Mouse (Mus musculus): ENCODE data around the gene Recql.
"Not testable (repeated sequence)": the region's sequence is repeated elsewhere in the genome, so short reads cannot be mapped to it uniquely, and the experiment has no call there.

Recql gene

DNA sequence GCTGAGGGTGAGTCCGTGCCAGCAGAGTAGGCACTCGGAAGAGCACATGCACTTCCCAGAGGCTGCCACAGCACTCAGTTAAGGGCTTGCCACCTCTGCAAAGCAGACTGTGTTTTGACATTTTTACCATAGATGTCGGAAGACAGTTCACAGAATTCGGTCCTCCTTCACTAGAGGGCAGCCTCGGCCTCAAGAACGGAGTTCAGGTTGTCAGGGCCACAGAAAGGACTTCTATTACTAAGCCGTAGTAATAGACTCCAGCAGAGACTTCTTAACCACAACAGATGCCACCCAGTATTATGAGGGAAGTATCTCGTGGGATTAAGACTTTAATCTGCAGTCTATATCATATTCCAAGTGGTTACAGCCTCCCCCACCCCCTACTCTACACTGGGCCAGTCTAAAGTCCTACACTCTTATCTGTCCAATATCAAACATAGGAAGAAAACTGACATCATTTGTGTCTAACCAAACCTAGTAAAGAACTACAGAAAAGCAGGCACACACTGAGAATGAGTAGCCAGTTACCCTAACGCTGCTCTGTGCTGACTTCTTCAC lies 23.8 kb downstream of the Recql start:
- DNase-seq = no peak

DNA sequence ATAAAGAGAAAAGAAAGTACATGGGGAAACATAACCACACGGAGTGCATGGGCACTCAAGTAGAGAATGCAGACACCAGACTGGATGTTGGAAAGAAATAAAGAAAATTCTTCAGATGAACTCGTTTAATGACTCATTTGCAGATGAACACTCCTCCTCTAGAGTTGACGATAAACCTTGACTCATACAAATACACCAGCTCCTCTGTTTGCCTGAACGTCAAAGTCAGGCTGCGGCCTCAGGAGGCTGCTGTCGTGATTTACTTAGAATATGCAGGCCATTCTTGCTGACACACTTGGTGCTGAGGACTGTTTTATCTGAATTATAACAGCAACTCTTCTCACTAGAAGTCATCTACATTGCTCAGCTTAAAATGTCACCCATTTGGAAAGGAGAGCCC lies 24.9 kb downstream of the Recql start:
- no peak for DNase-seq

DNA sequence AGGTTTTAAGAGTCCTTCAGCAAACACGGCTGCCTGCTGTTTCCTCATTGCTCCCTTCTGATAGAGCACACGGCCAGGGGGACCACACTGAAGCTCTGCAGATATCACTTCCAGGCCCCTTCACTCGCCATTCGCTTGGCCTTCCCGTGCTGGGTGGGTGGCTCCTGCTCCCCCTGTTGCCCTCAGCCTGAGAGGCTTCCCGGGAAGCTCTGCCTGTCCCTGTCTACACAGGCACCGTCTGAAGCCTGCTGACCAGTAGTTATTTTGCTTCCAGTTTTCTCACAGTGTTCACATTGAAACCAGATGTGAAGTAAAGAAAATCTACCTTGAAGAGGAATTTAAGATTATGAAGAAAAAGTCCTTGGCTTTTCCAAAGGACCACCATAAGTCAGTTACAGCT lies 29.8 kb downstream of the Recql start:
- no peak for DNase-seq

DNA sequence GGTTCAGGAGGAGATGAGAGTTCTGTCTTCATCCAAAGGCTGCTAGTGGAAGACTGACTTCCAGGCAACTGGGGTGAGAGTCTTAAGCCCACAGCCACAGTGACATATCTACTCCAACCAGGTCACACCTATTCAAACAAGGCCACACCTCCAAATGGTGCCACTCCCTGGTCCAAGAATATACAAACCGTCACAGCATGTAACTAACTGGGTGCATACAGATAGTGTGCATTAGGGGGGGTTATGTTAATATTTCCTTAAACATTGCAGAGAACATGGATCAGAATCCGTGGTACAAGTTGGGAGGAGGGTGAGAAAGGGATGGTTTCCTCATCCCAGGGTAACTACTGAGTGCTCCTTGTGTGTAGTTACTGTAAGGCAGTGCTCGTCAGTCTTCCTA lies 34.8 kb downstream of the Recql start:
- not testable (repeated sequence) for DNase-seq

DNA sequence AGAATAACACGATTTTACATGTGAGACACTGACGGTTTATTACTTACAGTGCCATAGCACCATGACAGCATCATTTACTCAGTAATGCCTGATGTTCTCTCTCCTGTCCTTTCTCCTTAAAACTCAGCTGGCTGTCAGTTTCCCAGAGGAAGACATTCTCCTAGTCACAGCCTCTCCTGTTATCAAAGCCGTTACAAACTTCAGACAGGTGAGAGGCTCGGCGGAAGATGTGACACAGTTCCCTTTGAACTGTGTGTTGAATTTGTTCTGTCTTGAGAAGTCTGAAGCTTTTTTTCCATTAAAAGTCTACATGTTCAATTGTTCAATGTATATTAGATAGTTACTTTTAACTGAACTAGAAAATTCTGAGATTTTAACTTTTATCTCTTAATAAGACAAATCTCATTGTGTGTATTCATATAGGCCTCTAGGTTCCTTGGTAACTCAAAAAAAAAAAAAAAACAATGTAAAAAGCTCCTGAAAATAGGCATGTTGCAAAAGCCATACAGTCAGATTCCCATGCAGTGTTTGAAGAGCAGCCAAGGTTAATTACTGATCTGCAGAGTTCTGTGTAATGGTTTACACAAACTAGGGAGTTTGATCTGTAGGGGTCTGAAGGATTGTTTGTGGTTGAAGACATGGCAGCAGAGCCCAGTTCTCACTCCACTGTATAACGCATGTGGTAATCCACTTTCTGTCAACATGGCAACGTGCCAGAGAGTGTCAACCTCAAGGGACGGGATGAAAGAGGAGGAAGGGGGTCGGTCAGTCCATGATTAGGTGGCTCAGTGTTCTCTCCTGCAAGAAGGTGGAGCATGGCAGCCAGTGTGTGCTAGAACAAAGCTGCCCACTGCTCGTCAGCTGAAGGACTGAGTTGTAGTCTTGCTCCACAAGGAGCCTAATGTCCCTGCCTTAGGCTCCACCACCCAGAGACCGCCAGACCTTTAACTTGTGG lies 39.2 kb downstream of the Recql start:
- DNase-seq = peak; percentile 19 to 22

DNA sequence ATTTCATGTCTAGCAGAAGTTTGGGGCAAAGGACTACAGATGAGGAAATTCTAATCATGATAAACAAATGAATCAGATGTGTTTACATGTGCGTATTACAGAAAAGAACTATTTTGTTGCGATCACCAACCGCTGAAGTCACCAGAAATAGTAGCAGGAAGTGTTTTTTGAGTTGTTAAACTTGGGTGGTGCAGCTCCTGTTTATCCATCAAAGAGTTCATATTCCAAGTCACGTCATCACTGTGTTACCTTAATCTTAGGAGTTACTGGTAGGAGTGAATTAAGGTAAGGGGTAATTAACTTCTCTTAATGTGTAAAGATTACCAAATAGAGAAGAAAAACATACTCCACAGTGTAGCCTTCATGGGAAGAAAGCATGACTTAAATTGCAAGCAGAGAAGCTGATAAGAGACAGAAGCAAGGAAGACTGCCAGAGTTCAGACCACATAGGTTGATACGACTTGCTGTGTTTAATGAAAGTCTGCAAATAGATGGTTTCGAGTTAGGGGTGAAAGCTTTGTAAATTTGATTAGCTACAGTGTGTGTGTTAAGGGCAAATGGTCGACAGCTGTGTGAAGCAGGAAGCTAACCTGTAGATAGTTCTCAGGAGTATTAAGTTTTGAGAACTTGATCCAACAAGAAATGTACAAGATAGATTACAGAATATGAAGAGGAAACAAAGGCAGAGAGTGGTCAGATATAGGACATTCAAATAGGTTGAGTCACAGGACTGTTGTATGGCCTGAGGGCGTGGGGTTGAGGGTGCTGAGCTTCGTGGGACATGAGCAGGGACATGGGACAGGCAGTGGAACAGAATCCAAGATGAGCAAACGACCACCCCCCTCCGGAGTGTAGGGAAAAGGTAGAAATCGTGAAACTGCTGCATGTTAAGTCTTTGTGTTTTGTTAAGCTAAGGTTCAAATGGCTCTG lies 40.4 kb downstream of the Recql start:
- no peak for DNase-seq

DNA sequence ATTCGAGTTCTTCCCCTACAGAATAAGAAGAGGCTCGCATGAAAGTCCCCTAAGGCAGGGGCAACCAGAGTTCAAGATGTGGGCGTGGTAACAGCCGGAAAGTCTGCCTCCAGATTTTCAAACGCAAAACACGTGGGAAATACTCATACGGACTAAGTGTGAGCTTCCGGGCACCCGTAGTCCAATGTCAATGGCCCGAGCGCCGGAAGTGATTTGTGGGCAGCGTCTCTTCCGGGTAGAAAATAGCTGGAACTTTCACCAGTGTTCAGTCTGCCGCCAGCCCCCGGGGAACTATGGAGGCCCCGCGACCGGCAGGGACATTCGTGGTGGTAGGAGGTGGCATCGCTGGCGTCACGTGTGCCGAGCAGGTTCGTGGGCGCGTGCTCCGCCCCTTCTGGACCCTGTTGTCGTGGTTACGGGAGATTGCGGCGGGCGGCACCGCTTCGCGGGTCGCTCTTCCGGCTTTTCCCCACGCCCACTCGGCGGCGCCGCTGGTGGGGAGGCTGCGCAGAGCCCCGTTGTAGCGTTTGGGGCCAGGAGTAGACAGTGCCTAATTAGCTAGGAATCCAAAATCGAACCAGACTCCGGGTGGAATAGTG lies 41.3 kb downstream of the Recql start, which contains the start of gene Pyroxd1:
TSS of gene Pyroxd1 (plus strand) at position 215 of the 599 bp plus-strand sequence.
- peak; percentile 85 to 89 for DNase-seq

DNA sequence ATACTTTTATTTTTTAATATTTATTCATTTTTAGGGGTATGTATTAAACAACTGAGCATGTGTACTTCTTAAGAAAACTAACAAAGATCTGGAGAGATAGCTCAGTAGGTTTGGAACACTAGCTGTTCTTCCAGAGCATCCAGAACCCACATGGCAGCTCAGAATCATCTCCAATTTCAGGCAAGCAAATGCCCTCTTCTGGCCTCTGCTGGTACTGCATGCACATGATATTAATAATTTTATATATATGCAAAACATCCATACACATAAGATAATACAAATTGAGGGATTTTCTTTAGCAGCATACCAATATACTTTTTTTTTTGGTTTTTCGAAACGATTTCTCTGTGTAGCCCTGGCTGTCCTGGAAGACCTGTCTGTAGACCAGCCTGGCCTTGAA lies 43.3 kb downstream of the Recql start:
- DNase-seq = peak in 1 of 2 experiments; percentile 57

DNA sequence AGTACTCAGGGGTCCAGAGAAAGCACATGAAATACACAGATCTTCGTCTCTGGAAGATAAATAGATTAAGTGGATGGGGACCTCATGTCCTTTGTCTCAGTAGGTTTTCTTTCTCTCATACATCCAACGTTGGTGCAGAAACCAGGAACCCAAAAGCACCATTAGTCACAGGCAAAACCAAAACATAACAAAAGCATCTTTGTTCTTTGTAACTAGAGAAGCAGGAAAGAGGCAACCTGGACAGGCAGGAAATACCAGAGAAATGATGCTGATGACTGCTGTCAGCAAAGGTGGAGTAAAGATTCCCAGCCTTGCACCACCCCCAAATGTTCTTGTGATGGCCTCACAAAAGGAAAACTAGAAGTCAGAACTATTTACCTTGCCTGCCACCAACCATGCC lies 47.3 kb downstream of the Recql start:
- no peak for DNase-seq

DNA sequence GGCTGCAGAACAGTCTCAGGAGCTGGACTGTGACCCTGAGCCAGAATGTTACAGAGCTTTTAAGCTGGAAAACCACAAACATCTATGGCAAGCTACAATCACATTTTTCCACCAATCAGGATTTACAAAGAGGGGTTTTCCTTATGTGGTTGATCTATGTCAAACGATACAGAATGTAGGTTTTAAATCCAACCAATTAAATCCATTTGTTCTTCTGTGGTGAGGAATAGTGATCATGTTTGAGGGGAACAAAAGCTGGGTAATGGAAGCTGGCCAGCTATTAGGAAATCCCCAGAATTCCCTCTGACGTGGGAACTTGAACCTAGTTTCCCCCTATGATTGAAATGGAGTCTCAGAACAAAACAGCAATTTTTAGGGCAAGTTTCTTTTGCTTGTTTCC lies 47.9 kb downstream of the Recql start:
- DNase-seq = no peak

DNA sequence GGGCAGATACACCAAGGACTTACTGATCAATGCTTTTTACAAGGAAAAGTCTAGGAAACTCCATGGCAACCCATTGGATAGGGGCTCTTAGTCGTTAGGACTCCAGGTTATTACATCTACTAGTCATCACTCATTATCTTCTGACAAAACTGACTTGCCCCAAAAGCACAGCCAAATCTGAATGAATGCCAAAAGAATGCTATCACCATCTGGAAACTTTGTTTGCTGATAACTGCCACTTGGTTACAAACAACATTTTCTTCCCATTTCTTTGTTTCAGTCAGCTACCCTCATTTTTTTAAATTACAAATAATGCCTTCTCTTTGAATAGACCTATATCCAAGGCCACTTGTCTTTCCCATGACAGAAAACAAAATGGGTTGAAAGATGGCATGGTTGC lies 57.7 kb downstream of the Recql start:
- no peak for DNase-seq

DNA sequence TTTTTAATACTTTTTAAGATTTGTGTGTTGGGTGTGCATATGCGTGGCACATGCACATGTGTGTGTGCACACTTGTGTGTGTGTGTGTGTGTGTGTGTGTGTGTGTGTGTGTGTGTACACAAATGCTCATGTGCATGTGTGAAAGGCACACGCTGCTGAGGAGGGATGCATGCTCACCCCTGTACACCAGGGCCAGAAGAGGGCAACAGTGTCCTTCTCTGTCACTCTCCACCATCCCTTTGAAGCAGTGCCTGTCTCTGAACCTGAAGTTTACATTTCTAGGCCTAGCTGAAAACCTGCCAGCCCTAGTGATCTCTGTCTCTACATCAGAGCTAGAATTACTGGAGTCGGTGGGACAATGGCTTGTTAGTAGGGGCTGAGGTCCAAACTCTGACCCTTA lies 60.3 kb downstream of the Recql start:
- DNase-seq = no peak

DNA sequence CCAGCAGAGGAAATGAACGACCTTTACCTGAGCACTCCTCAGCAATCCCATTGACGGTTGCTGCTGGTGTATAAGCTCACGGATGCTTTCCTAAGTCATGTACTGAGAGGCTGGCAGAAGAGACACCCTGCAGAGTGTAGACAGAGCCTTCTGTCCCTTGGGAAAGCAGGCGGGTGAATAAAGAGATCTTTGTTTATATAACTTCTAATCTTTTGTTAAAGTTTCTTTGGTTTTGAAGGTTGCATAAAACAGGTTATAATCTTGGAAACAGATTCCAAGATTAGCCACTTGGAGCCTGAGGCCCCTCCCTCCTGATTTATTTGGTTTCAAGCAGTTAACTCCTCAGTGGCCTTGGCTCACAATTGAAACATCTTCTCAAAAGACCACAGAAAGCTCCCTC lies 64.0 kb downstream of the Recql start, which contains the start of gene Slco1a5:
TSS of gene Slco1a5 (minus strand) at position 101 of the 400 bp plus-strand sequence.
- DNase-seq = no peak

DNA sequence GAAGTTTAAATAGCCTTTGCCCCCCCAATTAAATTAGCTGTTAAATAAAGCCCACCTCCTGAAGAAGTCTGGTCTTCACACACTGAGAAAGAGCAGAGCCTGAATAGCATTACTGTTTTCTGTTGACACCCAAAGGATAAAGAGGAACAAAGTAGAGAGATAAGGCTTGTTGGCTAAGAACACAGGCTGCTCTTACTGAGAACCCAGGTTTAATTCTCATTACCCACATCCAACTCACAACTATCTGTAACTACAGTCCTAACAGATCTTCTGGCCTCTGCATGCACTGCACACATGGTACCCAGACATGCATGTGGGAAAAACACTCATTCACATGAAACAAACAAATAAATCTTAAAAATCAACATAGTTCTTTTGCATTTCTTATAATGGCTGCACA lies 69.8 kb downstream of the Recql start:
- no peak for DNase-seq

DNA sequence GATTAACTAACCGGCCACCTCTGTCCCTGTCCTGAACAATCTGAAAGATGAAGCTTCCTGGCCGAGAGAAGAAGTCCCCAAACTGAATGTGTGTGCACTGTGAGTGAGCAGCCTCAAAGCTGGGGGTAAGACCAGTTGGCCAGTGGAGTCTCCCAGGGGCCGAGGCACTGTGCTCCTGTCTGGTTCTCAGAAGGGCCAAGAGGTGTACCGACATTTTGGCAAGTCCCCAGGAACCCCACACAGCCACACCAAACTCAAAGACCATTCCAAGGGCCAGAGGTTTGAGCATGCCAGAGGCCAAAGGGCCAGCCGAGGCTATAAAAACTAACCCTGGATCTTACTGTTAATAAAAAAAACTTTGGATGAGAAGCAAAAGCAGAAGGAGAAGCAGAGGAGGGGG lies 72.6 kb downstream of the Recql start:
- peak in 1 of 2 experiments; percentile 13 for DNase-seq

DNA sequence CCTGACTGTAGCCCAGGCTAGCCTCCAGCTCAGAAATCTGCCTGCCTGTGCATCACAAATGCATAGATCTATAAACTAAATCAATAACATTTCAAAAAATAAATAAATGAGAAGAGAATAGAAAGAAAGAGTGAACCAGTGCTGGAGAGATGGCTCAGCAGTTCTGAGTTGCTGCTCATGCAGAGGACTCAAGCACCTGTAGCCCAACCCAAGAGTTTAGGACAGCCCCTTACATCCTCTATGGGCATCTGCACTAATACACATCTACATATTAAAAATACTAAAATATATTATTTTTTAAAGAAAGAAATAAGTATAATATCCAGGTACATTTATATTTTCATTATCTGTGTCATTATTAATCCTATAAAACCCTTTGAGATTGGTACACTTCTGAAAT lies 81.8 kb downstream of the Recql start:
- no peak for DNase-seq
